Comparison of ENCODE assay signal across 9 mouse cellular contexts in the genomic region with DNA sequence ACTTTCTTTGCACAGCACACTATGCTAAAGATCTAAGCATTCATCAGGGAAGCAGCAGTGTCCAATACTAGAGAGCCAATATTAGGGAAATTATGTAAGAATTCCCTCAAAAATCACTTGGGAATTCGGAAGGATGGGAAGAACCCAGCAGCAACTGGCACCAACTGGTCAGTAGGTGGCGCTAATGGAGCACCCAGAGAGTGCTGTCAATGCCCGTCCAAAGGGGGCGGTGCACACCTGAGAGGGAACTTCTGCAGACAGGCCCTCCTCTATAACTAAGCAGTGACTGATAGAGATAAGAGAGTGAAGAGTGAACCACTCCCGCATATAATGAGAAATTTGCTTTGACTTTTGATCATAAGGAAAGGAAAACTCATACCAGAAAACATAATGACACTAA. TPM values are rescaled to one million over a fixed set of nuclear protein-coding genes. Genes with fewer than 3 reads are reported as not detected.
A peak's percentile ranks its signal among the peaks of the same experiment; 100 is the strongest.
DNase-seq lines count a peak whose midpoint lies in the region; ATAC-seq and TF ChIP-seq lines count a peak whose summit lies in the region.
"Had no signal": no experiment of that assay in that cellular context is flagged by ENCODE, and none has a peak within 500 bp of the region (broad histone marks: within the 10 kb centered on the region; RNA-seq: fewer than 3 reads in every experiment).

No protein-coding gene starts in this region.

- TF ChIP-seq CTCF in liver, adult 2 months (IDR thresholded peaks at IDR 0.05; ENCODE audit: low read depth, low read length): peak; percentile 100
- TF ChIP-seq CTCF in olfactory bulb, adult 2 months (IDR thresholded peaks at IDR 0.05; ENCODE audit: insufficient read depth, low read depth, low read length): peak; percentile 60

- no peaks in the 10 kb centered on the region for H3K9me3 ChIP-seq in neural tube, embryonic 15.5 days (replicated peaks)
- H3K9me3 ChIP-seq: embryonic facial prominence, embryonic 13.5 days had no signal

- no peaks in the 10 kb centered on the region for H3K79me2 ChIP-seq in liver, adult 2 months (ENCODE audit: control insufficient read depth, insufficient read depth, low read length)

- no peak for TF ChIP-seq POLR2A in liver, adult 2 months (IDR thresholded peaks at IDR 0.05; ENCODE audit: extremely low read depth, insufficient read depth, low read length)
- TF ChIP-seq POLR2A in olfactory bulb, adult 2 months (IDR thresholded peaks at IDR 0.05; ENCODE audit: insufficient read depth, low read depth, low read length): no peak

- DNase-seq in neural tube, embryonic 10.5 days (ENCODE audit: extremely low spot score, low spot score): peak; percentile 55
- peak; percentile 52 for DNase-seq in cerebellum, postnatal 10 days
- DNase-seq in gastrocnemius, postnatal 10 days: peak; percentile 67
- DNase-seq in kidney, adult 18-20 months: peak; percentile 77
- DNase-seq in liver, adult 2 months (ENCODE audit: extremely low read depth, low read depth, low spot score): peak; percentile 61
- DNase-seq in thymus, postnatal 10 days (ENCODE audit: low spot score in 2 of 2): peak; percentile 21 to 66

- H3K9ac ChIP-seq in neural tube, embryonic 15.5 days (replicated peaks): no peak overlapping the region
- H3K9ac ChIP-seq in liver, adult 2 months (ENCODE audit: low read depth, low read length): no peak overlapping the region
- H3K9ac ChIP-seq: embryonic facial prominence, embryonic 13.5 days had no signal

- H3K4me3 ChIP-seq in neural tube, embryonic 15.5 days (replicated peaks): no peak overlapping the region
- no peak overlapping the region; the same call in 1 of the 2 replicates for H3K4me3 ChIP-seq in liver, adult 2 months (ENCODE audit: insufficient read depth, low read depth, low read length)
- no peak overlapping the region for H3K4me3 ChIP-seq in olfactory bulb, adult 2 months (ENCODE audit: insufficient read depth, low read depth, low read length)
- H3K4me3 ChIP-seq: embryonic facial prominence, embryonic 13.5 days had no signal

- no peak for ATAC-seq in neural tube, embryonic 15.5 days (ENCODE audit: low FRiP score)

- H3K27me3 ChIP-seq in neural tube, embryonic 15.5 days (replicated peaks): no peaks in the 10 kb centered on the region
- no peaks in the 10 kb centered on the region for H3K27me3 ChIP-seq in liver, adult 2 months (ENCODE audit: control insufficient read depth, insufficient read depth, low read length)
- H3K27me3 ChIP-seq: embryonic facial prominence, embryonic 13.5 days had no signal

- no peak overlapping the region for H3K27ac ChIP-seq in neural tube, embryonic 15.5 days (replicated peaks)
- H3K27ac ChIP-seq in liver, adult 2 months (replicated peaks; ENCODE audit: insufficient read depth, low read depth, low read length): no peak overlapping the region
- no peak overlapping the region for H3K27ac ChIP-seq in olfactory bulb, adult 2 months (ENCODE audit: insufficient read depth, low read depth, low read length)
- H3K27ac ChIP-seq: embryonic facial prominence, embryonic 13.5 days had no signal

- no peaks in the 10 kb centered on the region for H3K4me1 ChIP-seq in neural tube, embryonic 15.5 days
- H3K4me1 ChIP-seq in liver, adult 2 months (ENCODE audit: control insufficient read depth, insufficient read depth, low read length): no peaks in the 10 kb centered on the region
- H3K4me1 ChIP-seq in olfactory bulb, adult 2 months (ENCODE audit: control insufficient read depth, insufficient read depth, low read length): no peaks in the 10 kb centered on the region
- H3K4me1 ChIP-seq: embryonic facial prominence, embryonic 13.5 days had no signal

- WGBS in neural tube, embryonic 15.5 days: 5% methylated on average over 5 of the region's 5 CpGs
- 2% methylated on average over 5 of the region's 5 CpGs for whole genome bisulfite sequencing in liver, adult 2 months
- WGBS in olfactory bulb, adult 2 months: 8% methylated on average over 5 of the region's 5 CpGs

- no peaks in the 10 kb centered on the region for H3K36me3 ChIP-seq in neural tube, embryonic 15.5 days
- no peaks in the 10 kb centered on the region for H3K36me3 ChIP-seq in liver, adult 2 months (ENCODE audit: control insufficient read depth, insufficient read depth, low read length)
- H3K36me3 ChIP-seq: embryonic facial prominence, embryonic 13.5 days had no signal

- H3K4me2 ChIP-seq in neural tube, embryonic 15.5 days: no peak overlapping the region
- H3K4me2 ChIP-seq: embryonic facial prominence, embryonic 13.5 days had no signal

RNA-seq across cellular contexts. Expression of a gene that starts 4.0 kb away (rescaled TPM):
- not detected in 2 replicates for polyA plus RNA-seq in neural tube, embryonic 15.5 days (2015; fragmentation: Nextera tagmentation; extraction: Ambion mirVana)
- not detected for total RNA-seq in gastrocnemius, postnatal 10 days (2021)
- not detected in 2 replicates for total RNA-seq in liver, adult 2 months (2014; rRNA removed)
- polyA plus RNA-seq in liver, adult 2 months (2012; rRNA removed): not detected in 2 replicates
- polyA plus RNA-seq in olfactory bulb, adult 2 months (2012; ENCODE audit: insufficient read depth, insufficient read length, low replicate concordance, missing spikeins): not detected in 2 replicates
- polyA plus RNA-seq: embryonic facial prominence, embryonic 13.5 days had no signal

RNA-seq across cellular contexts. Expression of a gene that starts 16.6 kb away (rescaled TPM):
- polyA plus RNA-seq in neural tube, embryonic 15.5 days (2015; fragmentation: Nextera tagmentation; extraction: Ambion mirVana): 0.37 and 0.42 TPM in 2 replicates
- total RNA-seq in gastrocnemius, postnatal 10 days (2021): not detected
- total RNA-seq in liver, adult 2 months (2014; rRNA removed): not detected in 2 replicates
- polyA plus RNA-seq in liver, adult 2 months (2012; rRNA removed): not detected in 2 replicates
- not detected in 2 replicates for polyA plus RNA-seq in olfactory bulb, adult 2 months (2012; ENCODE audit: insufficient read depth, insufficient read length, low replicate concordance, missing spikeins)

RNA-seq across cellular contexts. Expression of a gene that starts 18.8 kb away (rescaled TPM):
- polyA plus RNA-seq in neural tube, embryonic 15.5 days (2015; fragmentation: Nextera tagmentation; extraction: Ambion mirVana): 0.54 and 1.1 TPM in 2 replicates
- total RNA-seq in gastrocnemius, postnatal 10 days (2021): under 1 TPM; 0.32 to 0.61 TPM
- total RNA-seq in liver, adult 2 months (2014; rRNA removed): 0.07 and 0.18 TPM in 2 replicates
- polyA plus RNA-seq in liver, adult 2 months (2012; rRNA removed): 0.27 and 0.75 TPM in 2 replicates
- polyA plus RNA-seq in olfactory bulb, adult 2 months (2012; ENCODE audit: insufficient read depth, insufficient read length, low replicate concordance, missing spikeins): not detected in 2 replicates

RNA-seq across cellular contexts. Expression of a gene that starts 35.2 kb away (rescaled TPM):
- not detected in 2 replicates for polyA plus RNA-seq in neural tube, embryonic 15.5 days (2015; fragmentation: Nextera tagmentation; extraction: Ambion mirVana)
- total RNA-seq in gastrocnemius, postnatal 10 days (2021): not detected
- not detected in 2 replicates for total RNA-seq in liver, adult 2 months (2014; rRNA removed)
- polyA plus RNA-seq in liver, adult 2 months (2012; rRNA removed): not detected in 2 replicates
- not detected in 2 replicates for polyA plus RNA-seq in olfactory bulb, adult 2 months (2012; ENCODE audit: insufficient read depth, insufficient read length, low replicate concordance, missing spikeins)

RNA-seq across cellular contexts. Expression of a gene that starts 44.4 kb away (rescaled TPM):
- polyA plus RNA-seq in neural tube, embryonic 15.5 days (2015; fragmentation: Nextera tagmentation; extraction: Ambion mirVana): 0.72 and 2.2 TPM in 2 replicates
- 1 to 10 TPM; 1.6 to 1.9 TPM for total RNA-seq in gastrocnemius, postnatal 10 days (2021)
- 8.6 and 11.9 TPM in 2 replicates for total RNA-seq in liver, adult 2 months (2014; rRNA removed)
- 2.0 and 2.2 TPM in 2 replicates for polyA plus RNA-seq in liver, adult 2 months (2012; rRNA removed)
- not detected in 2 replicates for polyA plus RNA-seq in olfactory bulb, adult 2 months (2012; ENCODE audit: insufficient read depth, insufficient read length, low replicate concordance, missing spikeins)
